In genomic region chr3:32553061-32553460, GRCm38 (mm10) we compare ENCODE assay signal across 10 mouse cellular contexts. TPM values are rescaled to one million over a fixed set of nuclear protein-coding genes. Genes with fewer than 3 reads are reported as not detected.
DNase-seq lines count a peak whose midpoint lies in the region; ATAC-seq and TF ChIP-seq lines count a peak whose summit lies in the region.
"Had no signal": no experiment of that assay in that cellular context is flagged by ENCODE, and none has a peak within 500 bp of the region (broad histone marks: within the 10 kb centered on the region; RNA-seq: fewer than 3 reads in every experiment).

No protein-coding gene starts in this region.

- no peak for TF ChIP-seq POLR2A in cerebellum, adult 2 months (IDR thresholded peaks at IDR 0.05; ENCODE audit: borderline replicate concordance, insufficient read depth, low read length)

- no peak overlapping the region for H3K27ac ChIP-seq in left cerebral cortex, adult 2 months
- no peak overlapping the region for H3K27ac ChIP-seq in embryonic facial prominence, embryonic 11.5 days (replicated peaks; ENCODE audit: low read depth, low read length)
- H3K27ac ChIP-seq in limb, embryonic 10.5 days, result no peak overlapping the region
- H3K27ac ChIP-seq in cerebellum, adult 2 months (ENCODE audit: insufficient read depth, low read length), result no peak overlapping the region

- no peaks in the 10 kb centered on the region for H3K9me3 ChIP-seq in embryonic facial prominence, embryonic 11.5 days (replicated peaks; ENCODE audit: control insufficient read depth, low read length)
- H3K9me3 ChIP-seq in limb, embryonic 10.5 days (replicated peaks), result no peaks in the 10 kb centered on the region
- H3K9me3 ChIP-seq: megakaryocyte, embryonic 14.5 days had no signal

- no peak for DNase-seq in left cerebral cortex, adult 2 months (ENCODE audit: extremely low spot score in 1 of 2, low spot score in 2 of 2)
- no peak for DNase-seq in left cerebral cortex, adult 18-20 months (ENCODE audit: low spot score in 2 of 2)
- peak; percentile 56 for DNase-seq in NIH3T3 (ENCODE audit: low read depth)
- peak; percentile 26 for DNase-seq in embryonic facial prominence, embryonic 11.5 days (ENCODE audit: low spot score)
- peak; percentile 43 for DNase-seq in retina, embryonic 14.5 days (ENCODE audit: low spot score)
- no peak for DNase-seq in limb, embryonic 10.5 days (ENCODE audit: low spot score)
- no peak for DNase-seq in cerebellum, adult 2 months
- DNase-seq: gastrocnemius, postnatal 36 days; layer of hippocampus, adult 9-11 months had no signal

- no peak overlapping the region for H3K9ac ChIP-seq in embryonic facial prominence, embryonic 11.5 days (replicated peaks; ENCODE audit: low read length)

- H3K4me2 ChIP-seq in embryonic facial prominence, embryonic 11.5 days (ENCODE audit: low read depth, low read length), result no peak overlapping the region

- 92% methylated on average over 1 of the region's 1 CpGs for WGBS in embryonic facial prominence, embryonic 11.5 days
- 93% methylated on average over 1 of the region's 1 CpGs for WGBS in limb, embryonic 10.5 days
- 90% methylated on average over 1 of the region's 1 CpGs for WGBS in cerebellum, adult 2 months

- no peak overlapping the region for H3K4me3 ChIP-seq in left cerebral cortex, adult 2 months
- H3K4me3 ChIP-seq in embryonic facial prominence, embryonic 11.5 days (ENCODE audit: low read depth, low read length), result no peak overlapping the region
- H3K4me3 ChIP-seq in limb, embryonic 10.5 days, result no peak overlapping the region
- no peak overlapping the region for H3K4me3 ChIP-seq in cerebellum, adult 2 months (replicated peaks; ENCODE audit: insufficient read depth, low read depth, low read length)
- H3K4me3 ChIP-seq: megakaryocyte, embryonic 14.5 days had no signal

- H3K4me1 ChIP-seq in embryonic facial prominence, embryonic 11.5 days (ENCODE audit: control insufficient read depth, insufficient read depth, low read length), result no peaks in the 10 kb centered on the region
- no peaks in the 10 kb centered on the region for H3K4me1 ChIP-seq in limb, embryonic 10.5 days
- no peaks in the 10 kb centered on the region for H3K4me1 ChIP-seq in cerebellum, adult 2 months (ENCODE audit: control insufficient read depth, insufficient read depth, low read length)
- H3K4me1 ChIP-seq: megakaryocyte, embryonic 14.5 days had no signal

- intact Hi-C loops in left cerebral cortex, adult 2 months (cut with DNase I), result loop anchor here (10.0 kb wide), 1 partner anchor 272 kb away; no protein-coding TSS in a partner anchor

- no peaks in the 10 kb centered on the region; the same call in 1 of the 2 replicates for H3K36me3 ChIP-seq in embryonic facial prominence, embryonic 11.5 days (replicated peaks; ENCODE audit: control insufficient read depth, insufficient read depth, low read depth, low read length)
- H3K36me3 ChIP-seq in limb, embryonic 10.5 days, result peaks cover 47% of the 10 kb centered on the region

- no peaks in the 10 kb centered on the region for H3K27me3 ChIP-seq in embryonic facial prominence, embryonic 11.5 days (ENCODE audit: control insufficient read depth, insufficient read depth, low read length)
- H3K27me3 ChIP-seq in limb, embryonic 10.5 days (ENCODE audit: low read depth, poor library complexity, severe bottlenecking), result no peaks in the 10 kb centered on the region
- H3K27me3 ChIP-seq in cerebellum, adult 2 months (ENCODE audit: control insufficient read depth, insufficient read depth, low read length), result no peaks in the 10 kb centered on the region
- H3K27me3 ChIP-seq: megakaryocyte, embryonic 14.5 days had no signal

- peak; percentile 41 for TF ChIP-seq CTCF in left cerebral cortex, adult 2 months (IDR thresholded peaks at IDR 0.05)
- TF ChIP-seq CTCF in cerebellum, adult 2 months (IDR thresholded peaks at IDR 0.05; ENCODE audit: borderline replicate concordance, insufficient read depth, low read depth, low read length), result no peak

- ATAC-seq in embryonic facial prominence, embryonic 11.5 days (replicated peaks; ENCODE audit: insufficient number of reproducible peaks, low FRiP score, low TSS enrichment, low read depth), result no peak

RNA-seq across cellular contexts. Expression of gene Mfn1, which starts 23.8 kb away (rescaled TPM):
- 100 to 1,000 TPM; 119 to 123 TPM for total RNA-seq in left cerebral cortex, adult 2 months (2021)
- total RNA-seq in left cerebral cortex, adult 18-20 months (2021), result 100 to 1,000 TPM in 1 of 2 experiments, 10 to 100 TPM in 1; 88.3 to 104 TPM
- 28.9 and 36.5 TPM in 2 replicates for polyA plus RNA-seq in embryonic facial prominence, embryonic 11.5 days (2014; fragmentation: Nextera tagmentation; extraction: Ambion mirVana)
- polyA plus RNA-seq in limb, embryonic 10.5 days (2016; fragmentation: Nextera tagmentation; extraction: Ambion mirVana), result 25.8 and 34.6 TPM in 2 replicates
- polyA plus RNA-seq in cerebellum, adult 2 months (2012; rRNA removed), result 134 and 143 TPM in 2 replicates

RNA-seq across cellular contexts. Expression of gene Zfp639, which starts 43.0 kb away (rescaled TPM):
- 10 to 100 TPM; 36.1 to 37.0 TPM for total RNA-seq in left cerebral cortex, adult 2 months (2021)
- total RNA-seq in left cerebral cortex, adult 18-20 months (2021), result 10 to 100 TPM; 33.5 to 33.8 TPM
- 51.7 and 54.3 TPM in 2 replicates for polyA plus RNA-seq in embryonic facial prominence, embryonic 11.5 days (2014; fragmentation: Nextera tagmentation; extraction: Ambion mirVana)
- 43.4 and 43.7 TPM in 2 replicates for polyA plus RNA-seq in limb, embryonic 10.5 days (2016; fragmentation: Nextera tagmentation; extraction: Ambion mirVana)
- polyA plus RNA-seq in cerebellum, adult 2 months (2012; rRNA removed), result 53.5 and 53.8 TPM in 2 replicates

Comparison
In these comparisons a context has a peak if more than half of its experiments do, and no peak if none do; other contexts are left out.
1. DNase-seq: peak in NIH3T3 (single experiment), embryonic facial prominence, embryonic 11.5 days (single experiment) and retina, embryonic 14.5 days (single experiment); none in left cerebral cortex, adult 2 months (0 of 2), left cerebral cortex, adult 18-20 months (0 of 2), limb, embryonic 10.5 days (single experiment) and cerebellum, adult 2 months (0 of 2).